Mouse (Mus musculus): ENCODE measurements at regions not wholly inside any gene's neighbourhood (a gene's known extent, or its start where the extent isn't known, plus 50 kb on each side); places are given as distances from the start of the nearest gene placed in this dataset.

GRCm38 (mm10) chr1:76793438-76793837 is 721.5 kb downstream of the Epha4 start:
- no peaks in the 10 kb centered on the region for H3K9me3 ChIP-seq (ENCODE audit: low read length)
- no peak overlapping the region for H3K4me3 ChIP-seq (ENCODE audit: low read depth, low read length)
- no peaks in the 10 kb centered on the region for H3K36me3 ChIP-seq (ENCODE audit: insufficient read depth, low read length)
- no peak overlapping the region for H3K4me2 ChIP-seq (ENCODE audit: low read depth, low read length, poor library complexity, severe bottlenecking)
- H3K9ac ChIP-seq (replicated peaks; ENCODE audit: low read length, poor library complexity, severe bottlenecking) = no peak overlapping the region
- no peak overlapping the region for H3K27ac ChIP-seq (ENCODE audit: low read depth, low read length)
- no peaks in the 10 kb centered on the region for H3K27me3 ChIP-seq (ENCODE audit: insufficient read depth, low read length)
- 89% methylated on average over 2 of the region's 2 CpGs for WGBS
- H3K4me1 ChIP-seq (ENCODE audit: insufficient read depth, low read length) = no peaks in the 10 kb centered on the region
- no peak for DNase-seq (ENCODE audit: low spot score)
- ATAC-seq (ENCODE audit: low FRiP score) = no peak
- TF ChIP-seq CTCF (IDR thresholded peaks at IDR 0.05) = no peak

DNA sequence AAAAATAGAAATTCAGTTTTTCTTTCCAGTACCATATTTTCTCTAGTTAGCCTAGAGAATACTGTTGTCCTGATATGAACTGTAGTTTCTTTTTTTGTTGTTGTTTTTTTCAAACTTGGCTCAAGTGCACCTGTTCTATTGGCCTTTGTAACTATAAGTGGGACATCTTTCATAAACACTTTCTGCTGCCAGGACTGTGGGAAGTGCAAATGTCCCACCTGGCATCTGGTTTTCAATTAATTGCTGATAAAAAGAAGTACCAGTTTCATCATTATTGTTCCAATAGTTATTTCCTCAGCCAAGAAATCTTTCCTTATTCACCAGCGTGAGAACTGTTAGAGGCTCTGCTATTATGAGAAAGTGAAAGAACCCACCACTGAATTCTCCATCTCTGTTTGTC is 695.0 kb downstream of the Epha4 start:
- Histone ChIP-seq H3K27ac (ENCODE audit: low read depth, low read length) (no peak overlapping the region), H3K27me3 (ENCODE audit: insufficient read depth, low read length) (no peaks in the 10 kb centered on the region), H3K4me2 (ENCODE audit: low read depth, low read length, poor library complexity, severe bottlenecking) (no peak overlapping the region), H3K9ac (replicated peaks; ENCODE audit: low read length, poor library complexity, severe bottlenecking) (no peak overlapping the region), H3K9me3 (ENCODE audit: low read length) (no peaks in the 10 kb centered on the region), H3K36me3 (ENCODE audit: insufficient read depth, low read length) (no peaks in the 10 kb centered on the region), H3K4me1 (ENCODE audit: insufficient read depth, low read length) (no peaks in the 10 kb centered on the region), H3K4me3 (ENCODE audit: low read depth, low read length) (no peak overlapping the region)
- 87% methylated on average over 1 of the region's 1 CpGs for WGBS
- ATAC-seq (ENCODE audit: low FRiP score) = no peak
- TF ChIP-seq CTCF (IDR thresholded peaks at IDR 0.05) = no peak
- no peak for DNase-seq (ENCODE audit: low spot score)

- ATAC-seq (ENCODE audit: low FRiP score) (no peak), DNase-seq (ENCODE audit: low spot score) (no peak)
- no peaks in the 10 kb centered on the region for H3K36me3 ChIP-seq (ENCODE audit: insufficient read depth, low read length)
- 83% methylated on average over 3 of the region's 3 CpGs for WGBS
- no peak for TF ChIP-seq CTCF (IDR thresholded peaks at IDR 0.05)
- H3K9me3 ChIP-seq (ENCODE audit: low read length) = no peaks in the 10 kb centered on the region
- no peaks in the 10 kb centered on the region for H3K27me3 ChIP-seq (ENCODE audit: insufficient read depth, low read length)
- no peak overlapping the region for H3K4me3 ChIP-seq (ENCODE audit: low read depth, low read length)
- H3K9ac ChIP-seq (replicated peaks; ENCODE audit: low read length, poor library complexity, severe bottlenecking) = no peak overlapping the region
- H3K4me2 ChIP-seq (ENCODE audit: low read depth, low read length, poor library complexity, severe bottlenecking) = no peak overlapping the region
- no peak overlapping the region for H3K27ac ChIP-seq (ENCODE audit: low read depth, low read length)
- no peaks in the 10 kb centered on the region for H3K4me1 ChIP-seq (ENCODE audit: insufficient read depth, low read length)
These were observed 693.3 kb downstream of the Epha4 start for GRCm38 (mm10) chr1:76821610-76822009.

DNA sequence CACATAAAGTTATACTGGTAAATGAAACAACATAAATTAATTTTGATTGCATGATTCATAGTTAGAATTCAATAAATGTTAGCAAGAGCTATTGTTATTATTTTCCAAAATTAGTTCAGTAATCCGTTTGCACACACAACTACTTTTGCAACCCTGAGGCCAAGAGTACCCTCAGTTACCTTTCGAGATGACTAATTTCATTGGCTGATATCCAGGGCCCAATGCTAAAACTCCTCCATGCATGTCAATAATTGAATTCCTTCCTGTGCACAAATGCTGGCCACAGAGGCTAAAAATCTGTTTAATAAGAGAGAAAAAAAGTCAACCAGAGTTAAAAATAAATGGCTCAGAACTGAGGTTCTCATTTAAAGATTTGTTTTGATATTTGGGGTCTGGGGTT is 685.2 kb downstream of the Epha4 start:
- Histone ChIP-seq H3K4me3 (ENCODE audit: low read depth, low read length) (no peak overlapping the region), H3K27me3 (ENCODE audit: insufficient read depth, low read length) (no peaks in the 10 kb centered on the region), H3K9ac (replicated peaks; ENCODE audit: low read length, poor library complexity, severe bottlenecking) (no peak overlapping the region), H3K4me2 (ENCODE audit: low read depth, low read length, poor library complexity, severe bottlenecking) (no peak overlapping the region), H3K27ac (ENCODE audit: low read depth, low read length) (no peak overlapping the region), H3K4me1 (ENCODE audit: insufficient read depth, low read length) (no peaks in the 10 kb centered on the region), H3K36me3 (ENCODE audit: insufficient read depth, low read length) (no peaks in the 10 kb centered on the region), H3K9me3 (ENCODE audit: low read length) (no peaks in the 10 kb centered on the region)
- TF ChIP-seq CTCF (IDR thresholded peaks at IDR 0.05) = no peak
- DNase-seq (ENCODE audit: low spot score) = no peak
- ATAC-seq (ENCODE audit: low FRiP score) = no peak
- 68% methylated on average over 2 of the region's 2 CpGs for WGBS

DNA sequence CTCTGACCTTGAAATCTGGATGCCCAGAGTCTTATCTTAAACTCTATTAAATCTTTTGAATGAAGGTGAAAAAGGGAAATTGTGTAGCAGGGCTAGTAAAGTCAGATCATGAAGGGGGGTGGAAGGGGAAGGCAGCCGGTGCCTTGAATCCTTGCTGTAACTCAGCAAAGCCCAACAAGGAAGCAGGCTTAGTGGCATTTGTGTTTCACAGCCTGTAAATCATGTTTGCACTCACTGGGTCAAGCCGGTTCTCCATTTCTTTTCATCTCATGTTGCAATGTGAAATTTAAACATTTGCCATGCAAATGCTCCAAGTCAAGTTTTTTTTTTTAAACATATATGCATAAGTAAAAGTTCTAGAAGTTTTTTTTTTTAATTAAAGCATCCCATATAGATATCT is 682.6 kb downstream of the Epha4 start:
- H3K36me3 ChIP-seq (ENCODE audit: insufficient read depth, low read length) = no peaks in the 10 kb centered on the region
- H3K27me3 ChIP-seq (ENCODE audit: insufficient read depth, low read length) = no peaks in the 10 kb centered on the region
- H3K9me3 ChIP-seq (ENCODE audit: low read length) = no peaks in the 10 kb centered on the region
- TF ChIP-seq CTCF (IDR thresholded peaks at IDR 0.05) = no peak
- DNase-seq (ENCODE audit: low spot score) (no peak), ATAC-seq (ENCODE audit: low FRiP score) (no peak)
- H3K9ac ChIP-seq (replicated peaks; ENCODE audit: low read length, poor library complexity, severe bottlenecking) = no peak overlapping the region
- H3K27ac ChIP-seq (ENCODE audit: low read depth, low read length) = no peak overlapping the region
- H3K4me3 ChIP-seq (ENCODE audit: low read depth, low read length) = no peak overlapping the region
- H3K4me2 ChIP-seq (ENCODE audit: low read depth, low read length, poor library complexity, severe bottlenecking) = no peak overlapping the region
- H3K4me1 ChIP-seq (ENCODE audit: insufficient read depth, low read length) = no peaks in the 10 kb centered on the region
- 64% methylated on average over 2 of the region's 2 CpGs for WGBS

GRCm38 (mm10) chr1:76835028-76835683 is 679.7 kb downstream of the Epha4 start:
- no peak overlapping the region for H3K4me2 ChIP-seq (ENCODE audit: low read depth, low read length, poor library complexity, severe bottlenecking)
- no peak overlapping the region for H3K27ac ChIP-seq (ENCODE audit: low read depth, low read length)
- no peak overlapping the region for H3K4me3 ChIP-seq (ENCODE audit: low read depth, low read length)
- DNase-seq (ENCODE audit: low spot score) (no peak), ATAC-seq (ENCODE audit: low FRiP score) (no peak)
- no peaks in the 10 kb centered on the region for H3K36me3 ChIP-seq (ENCODE audit: insufficient read depth, low read length)
- H3K27me3 ChIP-seq (ENCODE audit: insufficient read depth, low read length) = no peaks in the 10 kb centered on the region
- 84% methylated on average over 6 of the region's 6 CpGs for WGBS
- H3K9me3 ChIP-seq (ENCODE audit: low read length) = no peaks in the 10 kb centered on the region
- H3K4me1 ChIP-seq (ENCODE audit: insufficient read depth, low read length) = no peaks in the 10 kb centered on the region
- TF ChIP-seq CTCF (IDR thresholded peaks at IDR 0.05) = no peak
- H3K9ac ChIP-seq (replicated peaks; ENCODE audit: low read length, poor library complexity, severe bottlenecking) = no peak overlapping the region

Measured in midbrain, postnatal 0 days (tissue).